Mouse (Mus musculus) megakaryocyte progenitor cell, adult 5-6 weeks (primary cell): Measurements from ENCODE around the gene Il12rb2. TPM values are rescaled to one million over a fixed set of nuclear protein-coding genes. Genes with fewer than 3 reads are reported as not detected.

ENCODE experiments used
- ATAC-seq: replicated peaks from 2 replicates; pipeline ENCODE4 v1.8.0; 2016; ENCODE audit warnings: mild to moderate bottlenecking, moderate TSS enrichment, inconsistent platforms; ENCODE audit not compliant: poor library complexity
- total RNA-seq, 2 experiments: library from RNA; stranded (forward) in 1 of 2; stranded (reverse) in 1 of 2; fragments of 157-497, 149-512 nt in 1 of 2; fragments of 200-1000 nt in 1 of 2; gene quantifications; 2 replicates each; pipeline versions ENCODE4 v1.2.3 to v1.2.4; 2015 to 2017

Gene Il12rb2
- total RNA-seq (2015) (6.8 and 7.8 TPM in 2 replicates), total RNA-seq (2017) (1.1 and 3.2 TPM in 2 replicates)

DNA sequence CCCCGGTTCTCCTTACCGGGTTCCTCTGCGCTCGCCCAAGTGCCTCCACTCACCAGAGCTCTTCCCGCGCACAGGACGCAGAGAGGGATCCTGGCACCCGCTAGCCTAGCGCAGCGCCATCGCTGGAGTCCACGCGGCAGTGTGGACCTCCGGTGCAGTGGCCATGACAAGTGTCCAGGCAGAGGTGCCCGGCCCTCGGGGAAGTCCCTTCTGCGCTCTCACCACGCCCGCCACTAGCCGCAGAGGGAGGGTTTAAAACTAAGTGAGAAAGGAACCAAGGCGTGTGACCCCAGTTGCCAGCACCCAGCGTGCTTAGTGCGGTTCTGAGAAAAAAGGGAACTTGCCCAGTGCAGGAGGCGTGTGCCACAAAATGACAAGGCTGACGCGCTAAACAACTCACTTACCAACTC lies at the start of gene Il12rb2:
Il12rb2 (minus strand) TSS at position 207 of the 410 bp plus-strand sequence.
- peak; percentile 93 for ATAC-seq

DNA sequence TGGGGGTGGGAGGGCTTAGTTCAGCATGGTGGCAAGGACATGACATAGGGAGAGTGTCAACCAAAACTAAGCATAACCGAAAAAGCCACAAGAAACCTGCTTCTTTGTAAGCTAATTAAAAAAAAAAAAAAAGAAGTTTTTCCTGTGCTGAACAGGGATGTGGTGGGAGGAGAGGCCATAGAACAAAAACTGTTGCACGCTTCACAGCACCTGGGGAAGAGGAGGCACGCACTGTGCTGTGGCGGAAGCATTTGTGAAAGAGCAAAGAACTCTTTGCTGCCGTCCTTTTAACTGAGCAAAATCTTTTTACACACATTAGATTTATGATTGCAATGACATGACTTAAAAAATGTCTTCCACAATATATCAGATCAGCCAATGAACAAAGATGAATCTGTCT lies 45.8 kb upstream of the Il12rb2 start:
- ATAC-seq: no peak

DNA sequence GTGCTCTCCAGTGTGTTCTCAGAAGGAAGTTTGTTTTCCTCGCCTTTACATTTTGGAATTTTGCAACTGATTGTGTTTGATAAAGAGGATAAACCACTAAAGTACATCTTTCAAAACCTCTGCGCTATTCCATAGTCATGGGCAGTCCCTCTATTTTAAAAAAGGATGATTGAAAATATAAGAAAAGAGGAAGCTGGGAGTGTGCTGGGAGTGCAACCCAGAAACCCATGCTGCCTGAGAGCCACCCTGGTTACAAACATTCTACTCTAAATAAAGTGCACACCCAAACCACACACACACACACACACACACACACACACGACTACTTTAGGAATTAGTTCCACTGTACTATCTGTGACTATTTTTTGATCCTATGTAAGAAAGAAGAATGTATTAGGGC lies 40.6 kb upstream of the Il12rb2 start:
- ATAC-seq: peak; percentile 48; the same call in 1 of the 2 replicates

DNA sequence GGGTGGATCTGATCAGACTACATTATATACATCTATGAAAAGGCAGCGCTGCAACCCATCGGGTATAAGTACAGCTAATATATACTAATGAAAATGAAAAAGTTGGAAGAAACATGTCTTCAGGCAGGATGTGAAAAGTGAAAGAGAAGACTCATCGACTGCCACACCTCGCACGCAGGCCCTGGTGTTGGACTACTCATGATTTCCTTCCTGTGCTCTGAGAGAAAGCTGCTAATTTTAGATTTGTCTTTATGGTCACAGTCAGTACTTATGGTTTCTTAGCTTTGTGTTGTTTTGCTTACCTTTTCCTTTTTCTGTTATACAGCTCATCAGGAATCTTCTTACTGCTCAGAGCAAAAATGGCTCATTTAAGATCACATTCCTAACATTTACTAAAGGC lies 39.3 kb upstream of the Il12rb2 start:
- peak; percentile 54; the same call in 1 of the 2 replicates for ATAC-seq

DNA sequence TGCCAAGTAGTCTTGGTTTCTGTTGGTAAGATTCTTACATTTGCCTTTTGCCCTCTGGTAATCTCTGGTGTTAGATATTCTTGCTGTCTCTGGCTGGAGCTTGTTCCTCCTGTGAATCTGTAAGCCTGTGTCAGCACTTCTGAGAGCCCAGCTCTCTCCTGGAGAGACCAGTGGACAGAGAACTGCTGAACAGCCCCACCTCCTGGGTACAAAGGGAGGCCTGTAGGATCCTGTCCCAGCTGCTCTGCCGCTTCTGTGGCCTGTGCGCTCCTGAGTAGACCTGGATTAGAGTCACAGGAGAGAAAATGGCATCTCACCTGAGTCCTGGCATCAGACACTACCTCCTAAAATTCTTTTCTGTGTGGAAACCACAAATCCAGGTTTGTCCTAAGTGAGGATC lies 37.4 kb upstream of the Il12rb2 start:
- ATAC-seq: no peak

DNA sequence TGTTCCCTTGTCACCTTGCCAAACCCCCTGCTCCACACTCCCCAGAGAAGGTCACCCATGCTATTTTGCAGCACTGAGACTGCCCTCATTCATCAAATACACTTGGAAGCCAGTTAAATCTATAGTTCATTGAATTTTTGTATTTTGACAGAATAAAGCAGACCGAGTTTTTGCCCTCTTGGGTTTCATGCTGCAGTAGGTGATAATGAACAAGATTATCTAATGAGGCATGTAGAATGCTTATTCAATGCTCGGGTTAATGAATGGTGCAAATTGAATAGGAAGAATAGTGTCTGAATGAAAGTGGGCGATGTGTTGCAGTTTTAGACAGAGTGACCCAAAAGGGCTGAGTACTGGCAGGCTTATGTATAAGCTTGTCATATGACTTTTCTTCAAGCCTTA lies 29.3 kb upstream of the Il12rb2 start:
- ATAC-seq: no peak

DNA sequence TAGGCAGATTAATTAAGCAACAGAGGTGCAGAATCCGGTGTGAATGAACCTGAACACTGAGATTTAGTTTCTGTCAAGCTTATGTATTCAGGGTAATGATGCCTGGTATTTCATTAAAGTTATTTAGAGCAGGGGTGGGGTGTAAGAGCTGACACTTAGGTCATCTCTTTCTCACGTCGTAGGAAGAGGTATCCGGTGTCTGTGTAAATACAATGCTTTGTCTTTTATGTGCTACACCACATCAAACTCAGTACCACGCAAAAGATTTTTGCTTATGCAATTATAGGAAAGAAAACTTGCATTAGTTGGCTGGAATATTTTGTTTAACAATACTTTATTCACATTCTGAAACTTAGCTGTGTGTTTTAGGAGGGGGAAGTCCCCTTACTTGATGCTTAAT lies 23.6 kb upstream of the Il12rb2 start:
- no peak for ATAC-seq

DNA sequence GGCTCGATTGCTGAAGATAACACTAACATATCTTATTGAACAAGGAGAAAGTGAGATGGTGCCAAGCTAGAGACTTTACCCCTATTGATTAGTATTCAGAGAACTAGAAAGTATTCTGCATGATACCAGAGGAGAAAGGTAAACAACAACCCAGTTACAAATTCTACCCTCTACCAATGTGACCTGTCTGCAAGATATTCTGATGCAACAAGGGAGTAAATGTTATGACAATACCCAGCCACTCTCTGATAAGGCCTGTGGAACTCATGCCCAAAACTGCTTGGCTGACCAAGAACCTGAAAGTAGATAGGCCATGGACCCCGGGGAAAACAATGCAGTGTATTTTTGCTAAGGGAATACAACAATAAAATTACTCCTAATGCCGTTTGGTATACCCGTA lies 10.2 kb downstream of the Il12rb2 start:
- no peak for ATAC-seq

DNA sequence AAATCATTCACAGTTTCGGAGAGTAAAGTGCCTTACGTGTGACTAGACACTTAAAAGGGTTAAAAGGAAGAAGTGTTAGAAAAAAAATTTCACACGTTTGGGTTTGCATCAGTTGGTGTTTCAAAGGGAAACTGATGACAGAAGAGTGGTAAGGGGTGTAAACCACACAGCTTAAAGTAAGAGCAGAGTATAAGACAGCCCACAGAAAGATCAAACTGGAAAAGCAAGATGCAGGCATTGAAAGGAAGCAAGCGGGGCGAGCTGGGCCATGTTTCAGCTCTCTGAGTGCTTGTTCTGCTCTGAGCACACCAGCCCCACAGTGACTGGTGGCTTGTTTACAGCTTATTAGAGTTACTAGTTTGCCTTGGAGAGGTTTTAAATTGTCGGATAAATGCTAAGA lies 27.9 kb downstream of the Il12rb2 start:
- ATAC-seq: peak; percentile 31

DNA sequence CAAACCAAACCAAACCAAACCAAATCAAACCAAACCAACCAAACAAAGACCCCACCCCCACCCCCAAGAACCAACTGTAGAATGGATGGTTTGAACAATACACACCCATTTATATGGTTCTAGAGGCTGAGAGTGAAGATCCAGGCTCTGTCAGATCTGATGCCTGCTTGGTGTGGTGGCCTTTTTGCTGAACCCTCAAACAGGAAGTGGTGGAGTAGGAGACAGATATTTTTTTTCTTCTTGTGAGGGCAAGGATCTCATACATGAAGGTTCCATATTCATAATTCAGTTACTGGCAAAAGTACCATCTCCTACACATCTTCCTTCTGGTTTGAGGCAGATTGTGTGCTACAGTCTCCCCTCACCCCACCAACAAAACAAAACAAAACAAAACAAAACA lies 36.5 kb downstream of the Il12rb2 start:
- 0 out of 2 replicates have a peak, but pooled peaks have one; percentile 33 for ATAC-seq

DNA sequence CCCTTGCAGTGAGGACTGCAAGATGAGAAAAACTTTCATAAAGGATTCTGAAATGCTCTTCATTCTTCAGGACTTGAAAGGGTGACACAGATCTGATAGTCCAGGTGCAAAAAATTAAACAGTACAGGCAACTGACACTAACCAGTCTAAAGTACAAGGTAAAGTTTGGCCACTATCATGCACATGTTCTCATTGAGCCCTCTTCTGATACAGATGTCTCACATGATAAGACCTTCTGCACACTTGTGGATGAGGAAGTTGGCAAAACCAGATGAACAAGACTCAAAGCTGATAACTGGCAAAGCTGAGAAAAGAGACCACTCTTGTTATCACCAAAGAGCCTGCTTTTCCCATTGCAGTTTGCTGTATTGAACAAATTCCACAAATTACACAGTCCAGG lies 38.0 kb downstream of the Il12rb2 start:
- ATAC-seq: peak; percentile 90

DNA sequence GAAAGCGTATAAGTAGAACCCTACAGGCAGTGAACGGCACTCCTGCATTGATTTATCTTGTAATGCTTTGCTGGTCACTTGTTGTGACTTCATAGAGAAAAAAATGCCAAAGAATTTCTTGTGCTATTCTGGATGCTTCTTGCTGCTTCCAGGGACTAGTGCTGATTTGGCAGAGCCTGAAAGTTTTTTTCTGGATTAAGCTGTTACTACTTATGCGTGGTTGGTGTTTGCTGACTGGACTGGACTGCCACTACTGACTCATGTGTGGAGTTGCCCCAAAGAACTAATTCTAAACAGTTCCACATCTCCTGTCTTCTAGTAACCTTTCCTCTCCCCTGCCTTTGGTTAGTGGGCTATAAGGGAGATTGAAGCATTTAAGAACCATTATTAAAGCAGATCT lies 52.2 kb downstream of the Il12rb2 start:
- no peak for ATAC-seq

DNA sequence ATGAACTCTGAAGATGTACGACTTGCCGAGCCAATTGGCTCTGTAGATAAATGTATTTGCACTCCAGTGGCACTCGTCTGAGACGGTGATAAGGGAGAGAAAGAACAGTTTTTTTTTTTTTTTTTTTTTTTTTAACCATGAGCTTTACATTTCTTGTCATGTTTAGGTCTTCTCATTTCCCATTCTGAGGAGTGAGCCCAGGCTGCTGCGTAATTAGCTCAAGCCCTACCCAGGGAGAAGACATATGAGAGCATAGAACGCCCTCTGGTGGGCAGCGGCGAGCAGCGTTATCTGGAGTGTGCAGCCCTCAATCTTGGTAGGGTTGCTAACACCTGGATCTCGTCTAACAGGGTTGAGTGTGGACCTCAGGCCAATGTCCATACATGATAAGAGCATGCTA lies 57.5 kb downstream of the Il12rb2 start:
- ATAC-seq: peak; percentile 99

DNA sequence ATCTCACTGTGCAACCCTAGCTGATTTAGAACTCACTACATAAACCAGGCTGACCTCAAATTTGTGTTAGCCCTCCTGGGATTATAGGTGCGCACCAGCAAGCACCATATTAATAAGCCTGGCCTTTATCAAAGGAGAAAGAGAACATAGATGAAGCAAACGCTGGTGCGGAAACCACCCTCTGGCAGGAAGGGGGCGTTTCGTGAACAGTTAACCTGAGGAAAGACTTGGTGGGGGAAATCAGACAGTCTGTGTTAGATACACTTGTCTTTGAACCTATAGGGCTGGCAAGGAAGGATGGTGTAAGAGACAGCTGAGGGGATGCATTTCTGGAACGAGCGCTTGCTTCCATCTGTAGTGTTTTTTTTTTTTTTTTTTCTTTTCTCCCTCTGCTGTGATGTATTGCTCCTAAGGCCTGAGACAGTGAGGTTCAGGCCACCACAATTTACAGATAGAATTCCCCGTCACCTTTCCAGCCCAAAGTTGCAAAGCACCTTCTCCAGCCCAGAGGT lies 58.1 kb downstream of the Il12rb2 start:
- 0 out of 2 replicates have a peak, but pooled peaks have one; percentile 8 for ATAC-seq

DNA sequence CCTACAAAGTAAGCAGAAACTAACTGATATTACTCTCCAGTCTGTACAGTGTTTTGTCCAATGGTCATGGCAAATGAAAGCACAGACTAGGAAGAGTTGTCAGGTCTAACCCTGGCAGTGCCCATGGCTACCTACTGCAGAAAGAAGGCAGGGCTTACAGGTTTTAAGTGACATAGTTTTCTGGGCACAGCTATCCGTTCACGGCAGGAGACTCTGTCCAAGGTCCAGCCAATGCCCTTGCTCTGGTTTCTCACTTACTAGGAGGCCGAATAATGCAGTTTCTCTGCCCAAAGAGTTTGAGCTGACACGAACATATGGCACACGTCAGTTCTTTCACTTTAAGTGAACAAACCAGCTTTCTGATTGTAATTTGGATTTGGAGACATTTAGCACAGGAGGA lies 58.9 kb downstream of the Il12rb2 start:
- ATAC-seq: no peak

DNA sequence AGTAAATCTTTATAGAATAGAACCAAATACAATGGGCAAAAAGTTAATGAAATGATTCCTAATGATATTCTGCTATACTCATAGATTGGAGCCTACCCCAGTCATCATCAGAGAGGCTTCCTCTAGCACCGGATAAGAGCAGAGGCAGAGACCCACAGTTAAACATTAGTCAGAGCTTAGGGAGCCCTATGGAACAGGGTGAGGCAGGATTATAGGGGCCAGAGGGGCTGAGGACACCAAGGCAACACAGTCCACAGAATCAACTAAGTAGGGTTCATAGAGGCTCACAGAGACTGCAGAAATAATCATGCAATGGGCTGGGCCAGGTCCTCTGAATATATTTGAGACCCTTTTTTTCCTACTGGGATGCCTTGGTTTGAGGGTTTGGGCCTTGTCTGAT lies 61.3 kb downstream of the Il12rb2 start:
- ATAC-seq: no peak

DNA sequence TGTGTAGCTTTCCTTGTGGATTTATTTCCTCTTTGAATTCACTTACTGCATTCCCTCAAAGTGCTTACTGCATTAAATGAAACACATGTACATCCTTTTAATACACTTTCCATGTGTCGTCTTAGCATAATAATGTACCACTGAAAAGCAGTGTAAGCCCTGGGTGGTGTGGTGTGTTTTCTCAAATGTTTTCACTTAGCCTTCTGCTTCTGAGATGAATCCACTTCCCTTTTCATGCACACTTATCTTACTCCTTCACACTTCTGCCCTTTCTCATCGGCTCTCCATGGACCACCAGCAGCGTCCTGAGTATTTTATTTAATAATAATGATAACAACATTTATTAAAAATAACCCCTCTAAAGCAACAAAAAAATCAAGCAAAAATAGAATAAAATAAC lies 66.2 kb downstream of the Il12rb2 start:
- ATAC-seq: 0 out of 2 replicates have a peak, but pooled peaks have one; percentile 29

DNA sequence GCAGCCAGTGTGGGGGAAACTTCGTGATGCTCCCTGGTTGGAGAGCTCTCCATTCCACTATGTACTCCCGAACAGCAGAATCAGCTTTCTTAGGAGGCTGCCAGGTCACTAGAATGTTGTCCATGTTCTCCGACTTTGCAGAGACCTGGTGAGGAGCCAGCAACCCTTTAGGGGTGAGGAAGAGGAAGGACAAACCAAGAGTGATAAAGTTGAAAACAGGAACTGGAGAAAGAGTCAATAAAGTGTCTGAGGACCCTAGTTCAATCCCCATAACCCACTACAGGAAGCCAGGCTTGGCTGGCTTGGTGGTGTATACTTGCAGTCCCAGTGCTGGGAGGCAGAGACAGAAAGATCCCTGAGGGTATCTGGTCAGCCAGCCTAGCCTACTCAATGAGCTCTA lies 67.0 kb downstream of the Il12rb2 start:
- ATAC-seq: peak; percentile 34

DNA sequence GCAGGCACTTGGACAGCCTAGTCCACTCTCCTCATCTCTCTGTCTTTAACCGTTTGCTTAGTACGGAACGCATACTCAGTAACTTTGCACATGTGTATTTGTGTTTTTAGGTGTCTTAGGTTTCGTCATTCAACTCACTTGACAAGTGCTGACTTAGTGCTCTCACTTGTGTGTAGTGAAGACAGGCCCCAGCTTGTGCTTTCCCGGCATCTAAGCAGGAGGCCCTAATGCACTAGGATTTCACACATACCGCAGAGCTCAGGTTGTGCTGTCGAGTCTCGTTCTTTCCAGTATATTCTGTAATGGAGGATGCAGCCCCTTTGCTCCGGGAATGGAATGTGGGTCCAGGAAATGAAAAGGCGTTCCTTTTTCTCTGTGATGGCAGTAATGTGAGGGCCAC lies 72.8 kb downstream of the Il12rb2 start:
- no peak for ATAC-seq

DNA sequence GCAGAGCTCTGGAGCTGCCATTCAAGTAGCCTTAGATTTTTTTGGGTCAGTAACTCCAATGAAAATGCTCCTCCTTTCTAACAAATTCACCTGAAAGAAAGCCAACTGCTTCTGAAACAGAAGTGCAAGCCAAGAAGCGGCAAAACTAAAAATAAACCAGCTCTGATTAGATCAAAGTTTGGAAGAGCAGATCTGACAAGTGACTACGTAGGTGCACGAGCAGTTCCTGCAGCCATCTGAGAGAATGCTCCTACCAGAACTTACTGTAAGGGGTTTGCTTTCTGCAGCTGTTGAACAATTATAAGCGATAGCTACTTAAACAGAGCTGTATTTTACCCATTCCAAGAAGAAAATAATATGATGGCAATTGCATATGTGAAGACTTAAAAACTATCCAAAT lies 73.5 kb downstream of the Il12rb2 start:
- no peak for ATAC-seq

DNA sequence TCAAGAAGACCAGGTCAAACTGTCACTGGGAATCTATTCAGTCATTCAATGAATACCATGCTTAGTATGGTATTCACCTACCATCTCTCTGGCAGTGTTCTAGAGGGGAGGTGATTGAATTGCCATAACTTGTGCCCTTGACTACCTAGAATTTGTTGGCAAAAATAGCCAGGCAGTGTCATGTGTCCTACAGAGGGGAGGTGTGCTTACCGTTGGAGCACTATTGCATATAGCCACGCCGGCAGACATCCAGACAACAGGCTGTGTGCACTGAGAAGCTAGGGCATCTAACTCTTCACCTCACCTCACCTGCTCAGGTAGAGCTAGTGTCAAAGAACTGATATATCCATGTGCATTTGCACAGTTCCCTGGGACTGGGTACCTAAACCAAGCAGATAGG lies 74.8 kb downstream of the Il12rb2 start:
- ATAC-seq: no peak

DNA sequence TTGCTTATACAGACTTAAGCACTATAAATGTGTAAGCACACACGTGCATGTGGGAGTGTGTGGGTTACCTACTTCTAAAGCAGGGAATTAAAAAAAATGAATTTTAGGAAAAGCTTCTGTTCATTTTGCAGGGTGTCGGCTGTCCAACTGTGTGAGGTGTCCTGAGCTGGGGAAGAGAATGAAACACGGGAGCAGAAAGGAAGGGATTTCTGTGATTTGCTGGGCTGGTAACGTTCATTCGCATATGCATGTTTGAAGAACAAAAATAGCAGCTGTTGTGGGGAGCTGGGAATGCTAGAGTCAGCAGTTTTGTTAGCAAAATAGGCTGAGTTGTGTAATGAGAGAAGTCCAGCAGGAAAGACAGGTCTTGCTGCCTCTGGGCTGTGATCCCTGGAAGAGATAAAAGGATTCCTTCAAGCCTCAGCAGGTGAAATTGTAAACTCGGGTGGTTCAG lies 75.3 kb downstream of the Il12rb2 start:
- no peak for ATAC-seq

DNA sequence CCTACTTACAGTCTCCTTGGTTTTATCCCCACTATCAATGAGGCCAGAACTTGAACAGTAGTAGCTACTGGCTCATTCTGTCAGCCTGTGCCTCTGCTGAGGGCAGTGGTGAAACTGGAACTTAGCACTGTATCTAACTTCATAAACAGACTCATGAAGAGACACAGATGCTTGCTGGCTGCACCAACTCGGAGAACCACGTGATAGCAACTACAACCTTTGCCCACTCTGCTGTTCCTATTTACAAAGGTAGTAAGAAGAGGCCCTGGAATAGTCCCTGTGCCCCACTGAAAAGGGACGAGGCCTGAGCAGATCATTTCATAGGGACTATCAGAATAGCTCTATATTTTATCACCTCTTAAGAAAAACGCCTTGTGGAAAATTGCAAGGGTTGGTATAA lies 75.7 kb downstream of the Il12rb2 start:
- ATAC-seq: no peak
